Mouse (Mus musculus): Measurements from ENCODE around the gene Ctbp2.
A peak's percentile ranks its signal among the peaks of the same experiment; 100 is the strongest.

Gene Ctbp2

GRCm38 (mm10) chr7:133085408-133085807 is 38.7 kb downstream of the Ctbp2 start:
- DNase-seq (ENCODE audit: low spot score), result no peak

DNA sequence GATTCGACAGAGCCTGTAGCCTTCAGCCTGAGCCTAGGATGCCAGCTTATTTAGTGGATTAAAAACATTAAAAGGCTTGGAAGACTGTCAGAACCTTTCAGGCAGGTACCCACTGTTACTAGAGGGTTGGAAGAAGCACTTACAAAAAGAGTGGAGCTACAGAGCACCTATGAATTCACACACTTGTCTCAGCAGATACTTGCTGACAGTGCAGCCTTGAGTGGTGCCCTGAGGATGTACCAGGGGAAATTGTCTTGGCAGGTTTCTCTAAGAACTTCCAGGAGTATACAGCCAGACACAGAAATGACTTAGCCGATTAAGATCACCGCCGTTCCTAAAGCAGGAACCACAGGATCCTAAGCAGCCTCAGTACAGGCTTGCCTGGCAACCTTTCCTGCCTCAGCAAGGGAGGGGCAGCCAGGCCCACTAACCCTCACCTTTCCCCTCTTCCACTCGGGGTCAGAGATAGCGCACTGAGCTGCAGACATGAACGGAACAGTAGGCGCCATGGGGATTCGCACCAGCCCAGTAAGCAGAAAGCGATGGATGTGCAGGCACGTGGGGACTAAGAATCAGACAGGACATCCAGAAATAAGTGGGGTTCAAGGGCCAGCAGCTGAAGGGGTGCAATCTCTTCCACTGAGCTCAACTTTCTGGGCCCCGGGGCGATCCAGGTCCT is 40.1 kb downstream of the Ctbp2 start:
- DNase-seq (ENCODE audit: low spot score), result no peak

- no peak for DNase-seq (ENCODE audit: low spot score)
These were observed 45.2 kb downstream of the Ctbp2 start for GRCm38 (mm10) chr7:133078929-133079328.

DNA sequence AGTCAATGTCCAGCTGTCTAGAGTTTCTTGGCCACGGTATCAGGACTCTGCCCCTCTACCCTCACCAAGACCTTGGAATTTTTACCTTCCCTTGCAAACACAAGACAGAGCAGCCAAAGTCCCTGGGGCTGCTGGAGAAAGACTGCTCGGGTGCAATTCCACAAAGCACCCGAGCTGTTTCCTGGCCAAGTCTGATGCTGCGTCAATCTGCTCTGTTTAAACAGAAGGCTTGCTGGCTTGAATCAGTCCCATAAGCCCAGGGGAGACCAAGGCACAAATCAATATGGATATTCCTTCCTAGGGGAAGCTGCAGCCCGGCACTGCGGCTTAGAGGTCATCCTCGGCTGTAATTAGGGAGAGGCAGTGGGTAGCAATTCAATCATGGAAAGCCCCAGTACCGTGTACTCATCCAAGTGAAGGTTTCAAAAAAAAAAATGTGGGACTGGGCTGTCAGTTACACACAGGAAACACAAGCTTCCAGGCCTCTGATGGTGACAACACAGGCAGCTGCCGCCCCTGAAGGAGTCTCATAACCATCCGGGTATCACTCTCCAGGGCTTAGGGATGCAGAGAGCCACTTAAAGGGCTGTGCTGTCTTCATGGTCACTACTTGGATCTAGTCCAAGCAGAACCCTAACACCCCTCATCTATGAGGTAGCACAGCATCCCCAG is 49.6 kb downstream of the Ctbp2 start:
- no peak for DNase-seq (ENCODE audit: low spot score)

DNA sequence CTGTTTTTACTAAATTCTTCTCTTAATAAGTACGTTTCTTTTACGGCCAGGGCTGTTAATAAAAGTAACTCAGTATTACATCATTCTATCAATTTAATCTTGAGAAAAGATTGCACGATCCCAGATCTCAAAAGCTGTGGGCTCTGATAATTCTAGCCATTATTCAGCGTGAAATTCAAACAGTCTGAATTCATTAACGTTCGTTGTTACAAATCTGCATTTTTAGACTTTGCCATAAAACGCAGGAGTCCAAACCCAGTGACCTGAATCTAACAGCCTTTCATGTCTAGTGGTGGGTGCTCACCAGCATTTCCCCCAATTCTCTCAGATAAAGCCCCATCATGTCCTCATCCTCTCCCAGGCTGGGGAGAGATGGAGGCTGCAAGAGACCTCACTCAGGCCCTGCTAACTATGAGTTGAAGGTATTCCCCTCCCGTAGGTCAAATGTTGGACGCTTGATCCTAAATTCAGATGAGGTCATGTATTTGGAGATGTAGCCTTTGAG is 51.0 kb downstream of the Ctbp2 start:
- DNase-seq (ENCODE audit: low spot score), result peak; percentile 37

GRCm38 (mm10) chr7:133072535-133072934 is 51.6 kb downstream of the Ctbp2 start:
- no peak for DNase-seq (ENCODE audit: low spot score)

- peak; percentile 11 for DNase-seq (ENCODE audit: low spot score)
These were observed 56.8 kb downstream of the Ctbp2 start for GRCm38 (mm10) chr7:133067321-133067841.

GRCm38 (mm10) chr7:133066776-133067175 is 57.4 kb downstream of the Ctbp2 start:
- DNase-seq (ENCODE audit: low spot score), result no peak

- DNase-seq (ENCODE audit: low spot score), result no peak
These were observed 62.1 kb downstream of the Ctbp2 start for GRCm38 (mm10) chr7:133062055-133062454.

- no peak for DNase-seq (ENCODE audit: low spot score)
These were observed 64.0 kb downstream of the Ctbp2 start for GRCm38 (mm10) chr7:133060170-133060569.

GRCm38 (mm10) chr7:133059517-133060104 is 64.5 kb downstream of the Ctbp2 start:
- DNase-seq (ENCODE audit: low spot score), result no peak

DNA sequence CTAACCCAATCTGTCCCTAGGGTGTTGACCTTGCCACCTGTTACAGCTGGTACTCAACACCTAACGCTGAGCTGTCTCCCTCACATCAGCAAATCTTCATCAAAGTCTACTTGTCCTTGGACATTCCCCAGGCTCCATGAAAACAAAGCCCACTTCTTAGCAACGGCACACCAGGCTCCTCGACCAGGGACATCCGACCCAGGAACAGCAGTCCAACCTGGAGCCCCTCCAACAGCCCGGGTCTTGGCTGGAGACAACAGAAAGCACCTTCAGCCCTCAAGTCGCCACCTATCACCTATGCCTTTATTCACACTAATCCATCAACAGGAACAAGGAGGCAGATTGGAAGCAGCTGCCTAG is 65.0 kb downstream of the Ctbp2 start:
- no peak for DNase-seq (ENCODE audit: low spot score)

DNA sequence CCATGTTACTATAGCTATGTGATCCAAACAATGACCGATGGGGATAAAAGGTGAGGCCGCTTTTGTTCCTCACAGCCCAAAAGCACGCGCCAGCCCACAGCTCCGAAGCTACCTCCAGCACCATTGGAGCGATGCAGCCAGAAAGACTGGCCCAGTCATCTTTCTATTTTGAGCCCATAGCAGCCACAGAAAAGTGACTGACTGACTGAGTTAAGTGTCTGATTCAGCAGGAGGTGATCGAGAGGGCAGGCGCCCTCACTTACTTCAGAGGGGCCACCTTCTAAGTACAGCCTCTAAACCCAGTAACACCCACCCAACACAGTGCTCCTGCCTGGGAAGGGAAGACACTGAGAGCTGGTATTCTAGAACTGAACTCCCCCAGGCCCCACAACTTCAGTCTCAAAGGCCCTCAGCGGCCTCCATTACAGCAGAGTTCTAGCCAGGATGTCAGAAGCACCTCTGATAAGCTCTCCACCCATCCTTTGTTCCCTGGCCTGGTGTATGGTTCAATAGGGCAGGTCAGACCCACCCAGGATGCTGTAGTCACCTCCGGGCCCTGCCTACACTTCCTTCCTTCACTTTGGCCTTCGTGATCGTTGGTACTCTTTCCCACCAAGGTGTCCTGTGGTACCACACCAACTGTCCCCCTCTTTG is 65.5 kb downstream of the Ctbp2 start:
- no peak for DNase-seq (ENCODE audit: low spot score)

GRCm38 (mm10) chr7:133056924-133057323 is 67.2 kb downstream of the Ctbp2 start:
- no peak for DNase-seq (ENCODE audit: low spot score)

DNA sequence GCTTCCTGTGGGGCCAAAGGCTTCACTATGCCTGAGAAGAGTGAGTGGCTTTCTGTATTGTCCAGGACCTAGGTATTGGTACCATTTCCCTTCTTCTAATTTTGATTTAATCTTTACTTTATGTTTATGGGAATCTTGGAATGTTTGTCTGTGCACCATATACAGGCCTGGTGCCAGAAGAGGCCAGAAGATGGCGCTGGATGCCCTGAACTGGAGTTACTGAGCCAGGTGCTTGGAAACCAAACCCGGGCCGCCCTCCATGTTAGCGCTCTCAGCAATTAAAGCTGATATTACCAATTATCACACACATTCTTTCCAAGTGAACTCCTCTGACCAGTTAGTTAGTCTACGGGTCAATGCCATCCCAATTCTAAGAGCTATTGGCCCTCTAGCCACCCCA is 69.7 kb downstream of the Ctbp2 start:
- DNase-seq (ENCODE audit: low spot score), result no peak

DNA sequence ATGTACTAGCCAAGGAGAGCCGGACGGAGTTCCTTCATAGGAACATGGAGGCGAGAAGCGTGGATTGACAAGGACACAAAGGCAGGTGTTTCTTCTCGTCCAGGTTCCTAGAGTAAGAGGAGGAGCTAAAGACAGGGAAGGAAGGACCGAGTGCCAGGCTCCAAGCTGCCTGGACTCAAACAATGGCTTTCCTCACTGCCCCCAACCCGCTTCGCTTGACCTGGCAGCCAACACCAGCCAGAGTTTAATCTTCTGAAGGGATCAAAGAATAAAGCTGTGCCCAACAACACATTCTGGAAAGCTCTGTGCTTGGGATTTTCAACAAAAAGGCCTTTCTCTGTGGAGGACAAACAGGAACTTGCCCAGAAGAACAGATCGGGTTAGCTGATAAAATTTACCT is 70.4 kb downstream of the Ctbp2 start:
- no peak for DNase-seq (ENCODE audit: low spot score)

GRCm38 (mm10) chr7:133052819-133053218 is 71.3 kb downstream of the Ctbp2 start:
- no peak for DNase-seq (ENCODE audit: low spot score)

- no peak for DNase-seq (ENCODE audit: low spot score)
These were observed 73.5 kb downstream of the Ctbp2 start for GRCm38 (mm10) chr7:133050681-133051080.

- DNase-seq (ENCODE audit: low spot score), result no peak
These were observed 76.0 kb downstream of the Ctbp2 start for GRCm38 (mm10) chr7:133048085-133048630.

DNA sequence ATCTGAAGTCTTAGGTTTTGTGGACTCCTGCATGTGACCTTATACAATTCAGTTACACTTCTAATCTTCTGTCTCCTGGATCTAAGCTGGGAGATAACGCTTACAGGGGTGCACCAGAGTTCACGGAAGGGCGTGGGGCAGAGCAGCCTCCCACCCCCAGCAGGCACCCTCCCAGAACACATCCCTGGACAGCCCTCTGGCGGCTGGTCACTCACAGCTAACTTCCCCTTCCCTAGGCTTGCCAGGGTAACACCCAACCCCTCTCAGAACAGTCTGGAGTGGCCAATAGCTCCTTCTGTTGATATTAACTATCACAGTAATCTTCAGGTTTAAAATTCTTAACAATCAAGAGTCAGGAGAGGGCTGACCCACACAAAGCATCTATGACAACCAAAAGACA is 76.9 kb downstream of the Ctbp2 start:
- no peak for DNase-seq (ENCODE audit: low spot score)

DNA sequence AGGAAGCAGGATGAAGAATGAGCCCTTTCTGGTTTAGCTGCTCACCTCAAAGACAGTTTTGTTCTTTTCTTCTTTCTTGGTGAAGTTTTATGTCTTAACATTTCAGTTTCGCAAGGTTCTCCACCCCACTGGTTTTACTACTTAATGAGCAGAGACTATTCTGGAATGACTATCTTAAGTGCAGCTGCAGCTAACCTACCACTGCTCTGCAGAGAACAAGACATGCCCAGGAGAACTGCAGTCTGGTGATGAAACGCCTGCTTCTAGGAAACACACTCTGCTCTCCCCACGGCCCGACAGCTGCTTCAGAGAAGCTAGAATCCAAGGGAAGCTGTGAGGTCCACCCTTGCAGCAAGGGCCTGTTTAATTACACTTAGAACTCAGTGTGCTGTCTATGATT is 79.4 kb downstream of the Ctbp2 start:
- DNase-seq (ENCODE audit: low spot score), result no peak

GRCm38 (mm10) chr7:133041784-133042183 is 82.4 kb downstream of the Ctbp2 start:
- DNase-seq (ENCODE audit: low spot score), result no peak

Measured in embryo, embryonic 10 days (tissue).